Mouse (Mus musculus) lung, adult 2 months (tissue): ENCODE measurements around the gene Ffar1.

Source experiments
- CTCF ChIP-seq: fragments of 200-500 bp; IDR thresholded peaks from 2 replicates; pipeline ENCODE4 v1.5.1; 2011; ENCODE audit warnings: mild to moderate bottlenecking, low read length, control low read depth; ENCODE audit not compliant: insufficient read depth
- POLR2A ChIP-seq: fragments of 200-500 bp; IDR thresholded peaks from 2 replicates; pipeline ENCODE4 v1.6.1; 2011; ENCODE audit warnings: low read depth, mild to moderate bottlenecking, control low read depth, low read length, borderline replicate concordance; ENCODE audit errors: extremely low read depth

DNA sequence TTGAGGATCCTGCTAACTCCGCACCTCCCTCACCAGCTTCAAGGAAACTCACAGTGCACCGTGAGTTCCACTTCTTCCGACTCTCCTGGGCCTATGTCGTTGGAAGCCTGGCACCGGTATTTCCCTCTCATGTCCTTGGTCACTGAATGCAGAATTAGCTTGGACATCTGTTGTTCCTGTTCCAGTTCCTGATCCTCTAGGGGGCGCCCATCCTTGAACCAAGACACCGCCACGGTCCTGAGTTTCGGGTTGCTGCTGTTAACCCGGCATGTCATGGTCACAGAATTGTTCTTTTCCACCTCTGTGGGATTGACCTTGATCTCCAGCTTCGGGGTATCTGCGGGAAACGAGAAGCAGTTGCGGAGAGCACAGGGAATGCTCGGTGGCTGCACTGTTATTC, 11.7 kb upstream of the Ffar1 start:
- TF ChIP-seq CTCF (peak; percentile 55), POLR2A (no peak)
